Mouse (Mus musculus): ENCODE measurements around the gene Klhl31. TPM values are rescaled to one million over a fixed set of nuclear protein-coding genes. Genes with fewer than 3 reads are reported as not detected.

Gene Klhl31
- total RNA-seq, 1 experiment, result 0.04 TPM

DNA sequence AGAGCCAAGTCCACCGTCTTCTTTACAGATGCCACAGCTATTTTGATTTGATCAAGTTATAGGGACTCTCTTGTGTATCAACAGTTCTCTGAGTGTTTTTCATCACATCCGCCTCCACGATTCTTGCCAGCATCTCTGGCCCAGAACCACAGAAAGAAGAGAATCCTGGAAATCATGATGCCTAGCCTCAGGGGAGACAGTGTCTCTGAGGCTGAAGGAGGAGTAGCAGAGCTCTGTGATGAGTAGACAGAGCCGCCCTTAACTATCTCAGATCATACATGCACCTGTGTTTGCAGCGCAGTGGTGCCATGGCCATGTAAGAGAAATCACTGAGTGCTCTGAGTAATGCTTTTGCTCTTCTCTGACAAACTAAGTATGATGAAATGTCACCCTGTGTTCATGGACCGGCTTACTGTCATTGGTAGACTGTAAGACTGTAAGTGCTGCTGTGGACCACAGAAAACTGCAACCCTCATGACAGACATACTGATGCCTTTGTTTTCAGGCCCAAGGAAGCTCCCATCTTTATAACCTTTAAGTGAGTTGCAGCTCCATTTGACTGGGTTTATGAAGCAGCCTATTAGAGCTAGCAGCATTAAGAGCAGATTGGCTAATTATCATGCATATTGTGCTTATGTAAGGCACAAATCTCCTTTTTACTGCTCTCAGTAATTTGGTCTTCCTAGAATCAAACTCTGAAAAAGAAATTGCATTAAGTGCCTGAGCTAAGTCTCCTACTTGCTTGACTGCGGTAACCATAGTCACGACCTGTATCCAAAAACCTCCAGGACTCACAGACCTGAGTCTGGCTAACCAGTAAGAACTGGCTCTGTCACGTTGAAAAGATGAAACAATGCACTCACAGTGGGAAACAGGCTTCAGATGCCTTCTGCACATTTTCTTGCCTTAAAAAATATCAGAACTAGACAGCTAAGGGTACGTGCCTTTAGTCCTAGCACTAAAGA lies 33.7 kb upstream of the Klhl31 start:
- in situ Hi-C loops (cut with MboI; ENCODE audit: low sequenced_read_pairs in 2 of 2, unreplicated experiment in 2 of 2), result no loop called here
- Histone ChIP-seq H3K4me1 (ENCODE audit: control insufficient read depth in 2 of 2, insufficient read depth in 2 of 2, low read length in 2 of 2, poor library complexity in 1 of 2) (peaks cover 0 to 3% of the 10 kb centered on the region in 2 experiments; a peak in 2 of 4 replicates), H3K9ac (ENCODE audit: insufficient read depth, low read depth, low read length, poor library complexity, severe bottlenecking) (no peak overlapping the region), H3K36me3 (ENCODE audit: control insufficient read depth, insufficient read depth, low read length, poor library complexity, severe bottlenecking) (no peaks in the 10 kb centered on the region), H3K27ac (ENCODE audit: insufficient read depth, low read depth, low read length, poor library complexity, severe bottlenecking) (no peak overlapping the region), H3K9me3 (ENCODE audit: control insufficient read depth, insufficient read depth, low read depth, low read length) (no peaks in the 10 kb centered on the region), H3K4me3 (ENCODE audit: insufficient read depth in 1 of 2, low read depth in 1 of 2, low read length in 2 of 2, poor library complexity in 1 of 2, severe bottlenecking in 1 of 2) (no peak overlapping the region)
- DNase-seq (ENCODE audit: low read depth, low spot score), result no peak
- TF ChIP-seq ZC3H11A (IDR thresholded peaks at IDR 0.05; ENCODE audit: borderline replicate concordance, low read depth, low read length) (no peak), HCFC1 (IDR thresholded peaks at IDR 0.05; ENCODE audit: borderline replicate concordance, insufficient read depth, low read length) (no peak), MAFK (IDR thresholded peaks at IDR 0.05; ENCODE audit: insufficient read depth, low read depth, low read length) (no peak), ZNF384 (IDR thresholded peaks at IDR 0.05; ENCODE audit: low read depth, low read length) (no peak), CHD2 (IDR thresholded peaks at IDR 0.05; ENCODE audit: low read depth, low read length) (no peak)

- Histone ChIP-seq H3K27ac (ENCODE audit: insufficient read depth, low read depth, low read length, poor library complexity, severe bottlenecking) (no peak overlapping the region), H3K4me1 (ENCODE audit: control insufficient read depth in 2 of 2, insufficient read depth in 2 of 2, low read length in 2 of 2, poor library complexity in 1 of 2) (no peaks in the 10 kb centered on the region), H3K9me3 (ENCODE audit: control insufficient read depth, insufficient read depth, low read depth, low read length) (no peaks in the 10 kb centered on the region), H3K36me3 (ENCODE audit: control insufficient read depth, insufficient read depth, low read length, poor library complexity, severe bottlenecking) (no peaks in the 10 kb centered on the region), H3K4me3 (ENCODE audit: insufficient read depth in 1 of 2, low read depth in 1 of 2, low read length in 2 of 2, poor library complexity in 1 of 2, severe bottlenecking in 1 of 2) (no peak overlapping the region), H3K9ac (ENCODE audit: insufficient read depth, low read depth, low read length, poor library complexity, severe bottlenecking) (no peak overlapping the region)
- in situ Hi-C loops (cut with MboI; ENCODE audit: low sequenced_read_pairs in 2 of 2, unreplicated experiment in 2 of 2), result no loop called here
- DNase-seq (ENCODE audit: low read depth, low spot score), result no peak
- TF ChIP-seq ZC3H11A (IDR thresholded peaks at IDR 0.05; ENCODE audit: borderline replicate concordance, low read depth, low read length) (no peak), HCFC1 (IDR thresholded peaks at IDR 0.05; ENCODE audit: borderline replicate concordance, insufficient read depth, low read length) (no peak), ZNF384 (IDR thresholded peaks at IDR 0.05; ENCODE audit: low read depth, low read length) (no peak)
Measured at GRCm38 (mm10) chr9:77603965-77604509, 32.3 kb upstream of the Klhl31 start.

- Histone ChIP-seq H3K9me3 (ENCODE audit: control insufficient read depth, insufficient read depth, low read depth, low read length) (no peaks in the 10 kb centered on the region), H3K36me3 (ENCODE audit: control insufficient read depth, insufficient read depth, low read length, poor library complexity, severe bottlenecking) (no peaks in the 10 kb centered on the region), H3K9ac (ENCODE audit: insufficient read depth, low read depth, low read length, poor library complexity, severe bottlenecking) (no peak overlapping the region), H3K4me3 (ENCODE audit: insufficient read depth in 1 of 2, low read depth in 1 of 2, low read length in 2 of 2, poor library complexity in 1 of 2, severe bottlenecking in 1 of 2) (no peak overlapping the region), H3K27ac (ENCODE audit: insufficient read depth, low read depth, low read length, poor library complexity, severe bottlenecking) (no peak overlapping the region), H3K4me1 (ENCODE audit: control insufficient read depth in 2 of 2, insufficient read depth in 2 of 2, low read length in 2 of 2, poor library complexity in 1 of 2) (no peaks in the 10 kb centered on the region)
- in situ Hi-C loops (cut with MboI; ENCODE audit: low sequenced_read_pairs in 2 of 2, unreplicated experiment in 2 of 2), result no loop called here
- DNase-seq (ENCODE audit: low read depth, low spot score), result no peak
- TF ChIP-seq CHD2 (IDR thresholded peaks at IDR 0.05; ENCODE audit: low read depth, low read length), result no peak
- TF ChIP-seq HCFC1 (IDR thresholded peaks at IDR 0.05; ENCODE audit: borderline replicate concordance, insufficient read depth, low read length), result no peak
Measured at GRCm38 (mm10) chr9:77607295-77607694, 29.0 kb upstream of the Klhl31 start.

DNA sequence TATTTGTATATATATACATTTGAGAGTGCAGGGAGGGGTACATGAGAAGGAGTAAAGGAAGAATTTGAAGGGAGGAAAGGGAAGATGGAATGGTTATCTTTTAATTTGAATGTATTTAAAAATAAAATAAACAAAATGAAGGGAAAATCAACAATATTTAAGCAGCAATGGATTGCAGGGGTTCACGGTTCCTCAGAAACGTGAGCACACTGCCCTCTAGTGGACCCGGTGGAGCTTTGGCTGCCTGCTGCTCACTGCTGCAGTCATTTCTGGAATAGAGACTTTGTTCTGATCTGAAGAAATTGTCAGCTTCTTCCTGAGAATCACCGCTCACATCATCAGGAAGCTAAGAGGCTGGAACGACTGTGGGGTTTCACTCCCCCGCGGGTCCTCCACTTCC lies 28.5 kb upstream of the Klhl31 start:
- no peaks in the 10 kb centered on the region for H3K36me3 ChIP-seq (ENCODE audit: control insufficient read depth, insufficient read depth, low read length, poor library complexity, severe bottlenecking)
- H3K9me3 ChIP-seq (ENCODE audit: control insufficient read depth, insufficient read depth, low read depth, low read length), result no peaks in the 10 kb centered on the region
- no peaks in the 10 kb centered on the region for H3K4me1 ChIP-seq (ENCODE audit: control insufficient read depth in 2 of 2, insufficient read depth in 2 of 2, low read length in 2 of 2, poor library complexity in 1 of 2)
- peak; percentile 46 for DNase-seq (ENCODE audit: low read depth, low spot score)
- no peak overlapping the region for H3K27ac ChIP-seq (ENCODE audit: insufficient read depth, low read depth, low read length, poor library complexity, severe bottlenecking)
- no peak overlapping the region for H3K9ac ChIP-seq (ENCODE audit: insufficient read depth, low read depth, low read length, poor library complexity, severe bottlenecking)
- in situ Hi-C loops (cut with MboI; ENCODE audit: low sequenced_read_pairs in 2 of 2, unreplicated experiment in 2 of 2), result no loop called here
- H3K4me3 ChIP-seq (ENCODE audit: insufficient read depth in 1 of 2, low read depth in 1 of 2, low read length in 2 of 2, poor library complexity in 1 of 2, severe bottlenecking in 1 of 2), result no peak overlapping the region
- TF ChIP-seq MAFK (IDR thresholded peaks at IDR 0.05; ENCODE audit: insufficient read depth, low read depth, low read length) (no peak), ZNF384 (IDR thresholded peaks at IDR 0.05; ENCODE audit: low read depth, low read length) (no peak), HCFC1 (IDR thresholded peaks at IDR 0.05; ENCODE audit: borderline replicate concordance, insufficient read depth, low read length) (no peak), ZC3H11A (IDR thresholded peaks at IDR 0.05; ENCODE audit: borderline replicate concordance, low read depth, low read length) (no peak), CHD2 (IDR thresholded peaks at IDR 0.05; ENCODE audit: low read depth, low read length) (no peak)
